Mouse (Mus musculus) C2C12 (cell line): ENCODE results near the gene Cep68. TPM values are rescaled to one million over a fixed set of nuclear protein-coding genes. Genes with fewer than 3 reads are reported as not detected.

ENCODE experiments used
- H3K27me3 ChIP-seq: one replicate; pipeline ENCODE4 v1.6.1; 2011; ENCODE audit not compliant: control insufficient read depth, insufficient read depth, insufficient read length
- H3K36me3 ChIP-seq: one replicate; pipeline ENCODE4 v1.6.1; 2011; ENCODE audit not compliant: control insufficient read depth, insufficient read depth
- H3K4me3 ChIP-seq: one replicate; pipeline ENCODE4 v1.5.1; 2011; ENCODE audit warnings: mild to moderate bottlenecking, control low read depth; ENCODE audit not compliant: poor library complexity, insufficient read depth, severe bottlenecking
- H3K79me2 ChIP-seq: one replicate; pipeline ENCODE4 v1.6.1; 2011; ENCODE audit not compliant: control insufficient read depth, insufficient read depth
- H3K79me3 ChIP-seq: one replicate; pipeline ENCODE4 v1.6.1; 2011; ENCODE audit warnings: low read depth, control low read depth
- H3ac ChIP-seq: one replicate; pipeline ENCODE3; 2011; ENCODE audit warnings: low read depth; ENCODE audit not compliant: control insufficient read depth, insufficient read length
- CEBPB ChIP-seq: IDR thresholded peaks from one replicate; pipeline ENCODE4 v1.6.1; 2011; ENCODE audit warnings: low read depth, mild to moderate bottlenecking, control low read depth, moderate library complexity
- CTCF ChIP-seq: IDR thresholded peaks from one replicate; pipeline ENCODE4 v1.5.1; 2011; ENCODE audit not compliant: control insufficient read depth, insufficient read depth, insufficient read length
- FOSL1 ChIP-seq: IDR thresholded peaks from one replicate; pipeline ENCODE4 v1.8.0; 2011; ENCODE audit warnings: mild to moderate bottlenecking, low read length; ENCODE audit not compliant: poor library complexity, insufficient read depth, severe bottlenecking
- MAX ChIP-seq: IDR thresholded peaks from one replicate; pipeline ENCODE4 v1.6.1; 2011; ENCODE audit warnings: mild to moderate bottlenecking, control low read depth
- MYOD1 ChIP-seq: IDR thresholded peaks from one replicate; pipeline ENCODE4 v1.6.1; 2011; ENCODE audit warnings: low read depth; ENCODE audit not compliant: control insufficient read depth, insufficient read length
- MYOG ChIP-seq: IDR thresholded peaks from one replicate; pipeline ENCODE4 v1.6.1; 2011; ENCODE audit not compliant: control insufficient read depth, insufficient read length; ENCODE audit errors: extremely low read depth
- USF1 ChIP-seq: IDR thresholded peaks from one replicate; pipeline ENCODE4 v1.6.1; 2011; ENCODE audit warnings: low read depth, mild to moderate bottlenecking, control low read depth, moderate library complexity
- polyA plus RNA-seq: library from polyadenylated mRNA; unstranded; fragments of >200 nt; fragmentation: generic; extraction: Trizol; gene quantifications from one replicate; pipeline ENCODE4 v1.2.1, GENCODE M21; 2012; ENCODE audit warnings: missing spikeins

The Cep68 gene
- polyA plus RNA-seq, 1 experiment, result 11.0 TPM

- H3K79me2 ChIP-seq, result peaks cover 100% of the 10 kb centered on the region
- TF ChIP-seq MYOG (no peak), USF1 (peak; percentile 9)
- peaks cover 85% of the 10 kb centered on the region for H3K79me3 ChIP-seq
- H3K27me3 ChIP-seq, result no peaks in the 10 kb centered on the region
- H3K36me3 ChIP-seq, result peaks cover 49% of the 10 kb centered on the region
- no peak overlapping the region for H3ac ChIP-seq
- H3K4me3 ChIP-seq, result no peak overlapping the region
Observed at GRCm38 (mm10) chr11:20214779-20215178, 34.5 kb downstream of the Cep68 start.

- TF ChIP-seq USF1, result no peak
- TF ChIP-seq MYOD1, result no peak
- no peak for TF ChIP-seq FOSL1
- no peak for TF ChIP-seq CEBPB
- no peak for TF ChIP-seq CTCF
- TF ChIP-seq MYOG, result no peak
- TF ChIP-seq MAX, result no peak
- H3K4me3 ChIP-seq, result no peak overlapping the region
- peaks cover 94% of the 10 kb centered on the region for H3K79me3 ChIP-seq
- no peaks in the 10 kb centered on the region for H3K27me3 ChIP-seq
- no peak overlapping the region for H3ac ChIP-seq
- H3K79me2 ChIP-seq, result peaks cover 100% of the 10 kb centered on the region
- H3K36me3 ChIP-seq, result peaks cover 34% of the 10 kb centered on the region
Observed at GRCm38 (mm10) chr11:20211838-20212237, 37.4 kb downstream of the Cep68 start.

GRCm38 (mm10) chr11:20207589-20207988 is 41.6 kb downstream of the Cep68 start:
- H3K79me2 ChIP-seq, result peaks cover 100% of the 10 kb centered on the region
- H3ac ChIP-seq, result no peak overlapping the region
- H3K27me3 ChIP-seq, result no peaks in the 10 kb centered on the region
- peaks cover 100% of the 10 kb centered on the region for H3K79me3 ChIP-seq
- peaks cover 40% of the 10 kb centered on the region for H3K36me3 ChIP-seq
- no peak overlapping the region for H3K4me3 ChIP-seq
- TF ChIP-seq CEBPB (no peak), CTCF (no peak), USF1 (no peak), FOSL1 (no peak), MYOG (no peak), MAX (no peak), MYOD1 (no peak)

GRCm38 (mm10) chr11:20206626-20207223 is 42.5 kb downstream of the Cep68 start:
- no peak overlapping the region for H3K4me3 ChIP-seq
- TF ChIP-seq MYOG (no peak), CEBPB (no peak), FOSL1 (no peak), MYOD1 (no peak)
- H3K36me3 ChIP-seq, result peaks cover 37% of the 10 kb centered on the region
- peaks cover 100% of the 10 kb centered on the region for H3K79me2 ChIP-seq
- no peak overlapping the region for H3ac ChIP-seq
- H3K27me3 ChIP-seq, result no peaks in the 10 kb centered on the region
- peaks cover 100% of the 10 kb centered on the region for H3K79me3 ChIP-seq

DNA sequence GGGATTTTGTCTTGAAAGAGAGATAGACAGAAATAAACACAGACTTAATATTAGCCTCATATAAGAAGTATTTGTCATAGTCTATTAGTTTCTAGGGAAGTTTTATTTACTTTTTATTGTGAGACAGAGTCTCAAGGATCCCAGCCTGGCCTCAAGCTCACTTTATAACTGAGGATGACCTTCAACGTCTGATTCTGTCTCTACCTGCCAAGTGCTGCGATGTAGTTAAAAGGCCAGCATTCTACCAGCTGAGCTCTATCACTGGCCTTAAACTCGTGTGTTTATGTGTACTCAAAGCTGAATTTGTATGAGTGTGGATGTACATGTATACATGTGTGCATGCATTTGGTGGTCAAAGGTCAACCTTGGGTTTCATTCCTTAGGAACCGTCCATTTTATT is 43.7 kb downstream of the Cep68 start:
- no peak overlapping the region for H3K4me3 ChIP-seq
- peaks cover 90% of the 10 kb centered on the region for H3K79me3 ChIP-seq
- peaks cover 93% of the 10 kb centered on the region for H3K79me2 ChIP-seq
- TF ChIP-seq FOSL1 (no peak), CTCF (no peak), CEBPB (no peak), USF1 (no peak), MYOD1 (no peak), MAX (no peak), MYOG (no peak)
- peaks cover 37% of the 10 kb centered on the region for H3K36me3 ChIP-seq
- H3K27me3 ChIP-seq, result no peaks in the 10 kb centered on the region
- no peak overlapping the region for H3ac ChIP-seq

DNA sequence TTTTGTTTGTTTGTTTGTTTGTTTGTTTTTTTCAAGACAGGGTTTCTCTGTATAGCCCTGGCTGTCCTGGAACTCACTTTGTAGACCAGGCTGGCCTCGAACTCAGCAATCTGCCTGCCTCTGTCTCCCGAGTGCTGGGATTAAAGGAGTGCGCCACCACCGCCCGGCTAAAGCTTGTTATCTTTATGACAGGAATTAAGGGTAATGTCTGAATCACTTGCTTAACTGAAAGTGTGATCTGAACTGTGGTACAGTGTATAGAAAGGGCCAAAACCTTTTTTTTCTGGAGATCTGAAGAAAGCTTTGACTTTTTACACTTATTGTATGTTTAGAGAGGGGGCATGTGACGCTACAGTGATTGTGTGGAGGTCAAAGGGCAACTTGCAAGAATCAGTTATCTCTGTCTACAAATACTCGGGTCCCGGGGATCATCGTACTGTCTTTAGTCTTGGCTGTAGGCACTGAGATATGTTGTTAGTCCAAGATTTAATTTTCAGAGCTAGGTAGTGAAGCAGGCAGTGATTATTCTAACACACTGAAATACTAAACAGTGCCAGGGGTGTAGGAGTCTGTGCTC is 44.3 kb downstream of the Cep68 start:
- Histone ChIP-seq H3K79me2 (peaks cover 87% of the 10 kb centered on the region), H3K36me3 (peaks cover 37% of the 10 kb centered on the region), H3K27me3 (no peaks in the 10 kb centered on the region), H3K79me3 (peaks cover 84% of the 10 kb centered on the region), H3ac (no peak overlapping the region), H3K4me3 (no peak overlapping the region)
- no peak for TF ChIP-seq FOSL1
